Mouse (Mus musculus) bone marrow macrophage, adult 2 months (primary cell): ENCODE results near the gene Slc35e2. TPM values are rescaled to one million over a fixed set of nuclear protein-coding genes. Genes with fewer than 3 reads are reported as not detected.
A peak's percentile ranks its signal among the peaks of the same experiment; 100 is the strongest.

ENCODE experiments used
- H3K27ac ChIP-seq: 2 replicates; pipeline ENCODE4 v1.5.1; 2012; ENCODE audit warnings: low read depth, low read length; ENCODE audit not compliant: insufficient read depth
- H3K4me1 ChIP-seq: 2 replicates; pipeline ENCODE4 v1.6.1; 2012; ENCODE audit warnings: low read length; ENCODE audit not compliant: control insufficient read depth, insufficient read depth
- H3K4me3 ChIP-seq: 2 replicates; pipeline ENCODE4 v1.5.1; 2012; ENCODE audit warnings: mild to moderate bottlenecking, low read length, moderate library complexity; ENCODE audit not compliant: insufficient read depth
- CTCF ChIP-seq: IDR thresholded peaks from 2 replicates; pipeline ENCODE4 v1.5.1; 2012; ENCODE audit warnings: low read depth, mild to moderate bottlenecking, low read length, moderate library complexity
- POLR2A ChIP-seq: IDR thresholded peaks from 2 replicates; pipeline ENCODE4 v1.6.1; 2012; ENCODE audit warnings: mild to moderate bottlenecking, low read depth, low read length, borderline replicate concordance
- polyA plus RNA-seq: library from polyadenylated mRNA; stranded (reverse); fragments of >200 nt; gene quantifications from 2 replicates; pipeline ENCODE4 v1.2.4, GENCODE M21; 2012; ENCODE audit not compliant: missing spikeins, insufficient read depth, insufficient read length

The Slc35e2 gene
- polyA plus RNA-seq: 11.2 and 11.4 TPM in 2 replicates

DNA sequence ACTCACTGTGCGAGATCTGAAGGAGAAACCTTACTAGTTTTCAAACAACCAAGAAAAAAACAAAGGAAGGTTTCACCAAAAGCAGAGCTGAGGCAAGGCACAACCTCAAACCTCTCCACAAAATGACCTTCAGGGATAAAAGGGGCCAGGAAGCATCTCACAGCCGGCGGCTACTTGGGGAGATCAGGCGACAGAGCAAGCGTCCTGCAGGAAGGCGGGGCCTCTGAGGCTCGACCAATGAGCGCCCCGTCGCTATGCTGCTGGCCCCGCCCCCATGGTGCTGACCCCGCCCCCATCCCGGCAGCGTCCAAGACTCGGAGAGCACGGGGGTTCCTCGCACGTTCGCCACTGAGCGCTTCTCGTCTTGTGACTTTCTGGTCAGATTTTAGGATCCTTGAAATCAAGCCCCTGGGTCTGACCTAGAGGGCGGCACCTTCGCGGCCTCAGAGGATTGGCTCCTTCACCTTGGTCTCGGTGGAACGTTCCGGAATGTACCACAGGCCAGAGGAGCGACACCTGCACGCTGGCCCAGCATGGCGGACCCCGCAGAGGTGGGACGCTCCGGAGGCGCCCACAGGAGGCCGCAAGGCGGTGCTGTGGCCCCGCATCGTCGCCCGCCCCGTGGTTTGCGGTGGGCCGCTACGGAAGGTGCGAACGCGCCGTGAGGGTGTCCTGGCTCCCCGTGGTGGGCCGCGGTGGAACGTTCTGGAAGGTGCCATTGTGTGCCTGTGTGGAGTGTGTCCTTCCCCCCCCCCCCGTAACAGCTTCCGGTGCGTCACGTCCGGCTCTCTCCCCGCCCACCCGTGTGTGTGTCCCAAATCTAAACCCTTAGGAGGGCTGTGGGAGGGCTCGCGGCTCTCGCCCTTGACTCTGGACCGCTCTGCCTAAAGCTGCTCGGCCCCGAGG is at the start of gene Slc35e2:
Gene Slc35e2, plus strand, starts transcription at position 326 of the 906 bp plus-strand sequence.
- TF ChIP-seq POLR2A (no peak), CTCF (no peak)
- H3K27ac ChIP-seq: peak within 1 kb of the TSS; percentile 100
- peaks cover 9% of the 10 kb centered on the region for H3K4me1 ChIP-seq
- peak within 1 kb of the TSS; percentile 100 for H3K4me3 ChIP-seq

DNA sequence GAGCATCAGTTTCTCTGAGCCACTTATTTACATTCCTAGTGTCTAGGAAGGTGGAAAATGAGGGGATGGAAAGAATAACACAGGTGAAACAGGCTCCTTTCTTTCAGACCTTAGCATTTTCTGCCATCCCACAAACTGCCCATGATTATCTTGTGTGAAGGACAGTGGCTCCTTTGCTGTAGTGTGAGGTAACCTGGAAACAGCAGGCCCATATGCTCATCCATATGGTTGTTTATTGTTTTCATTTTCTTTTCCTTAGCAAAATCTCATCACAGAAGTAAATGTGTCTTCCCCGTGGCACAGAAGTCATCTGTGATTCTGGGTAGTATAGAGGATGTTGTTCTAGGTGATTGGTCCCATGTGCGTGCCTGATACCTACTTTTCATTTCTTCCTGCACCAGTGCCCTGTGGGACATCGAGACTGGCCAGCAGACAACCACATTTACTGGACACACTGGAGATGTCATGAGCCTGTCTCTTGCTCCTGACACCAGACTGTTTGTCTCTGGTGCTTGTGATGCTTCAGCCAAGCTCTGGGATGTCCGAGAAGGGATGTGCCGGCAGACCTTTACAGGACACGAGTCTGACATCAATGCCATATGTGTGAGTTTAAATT is 48.2 kb upstream of the Slc35e2 start:
- H3K27ac ChIP-seq: no peak overlapping the region
- no peak overlapping the region for H3K4me3 ChIP-seq
- H3K4me1 ChIP-seq: peaks cover 28% of the 10 kb centered on the region
- TF ChIP-seq CTCF (no peak), POLR2A (no peak)

DNA sequence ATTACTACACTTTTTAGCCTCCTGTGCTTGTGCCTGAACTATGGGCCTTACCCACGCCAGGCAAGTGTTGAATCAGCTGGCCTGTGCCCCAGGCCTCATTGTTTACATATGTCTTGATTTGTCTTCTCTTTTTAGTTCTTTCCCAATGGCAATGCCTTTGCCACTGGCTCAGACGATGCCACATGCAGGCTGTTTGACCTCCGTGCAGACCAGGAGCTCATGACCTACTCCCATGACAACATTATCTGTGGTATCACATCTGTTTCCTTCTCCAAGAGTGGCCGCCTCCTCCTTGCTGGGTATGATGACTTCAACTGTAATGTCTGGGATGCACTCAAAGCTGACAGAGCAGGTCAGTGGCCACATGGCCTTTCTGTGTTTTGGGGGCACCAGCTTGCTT is 46.3 kb upstream of the Slc35e2 start:
- Histone ChIP-seq H3K4me1 (peaks cover 34% of the 10 kb centered on the region), H3K4me3 (no peak overlapping the region), H3K27ac (no peak overlapping the region)
- no peak for TF ChIP-seq POLR2A
- TF ChIP-seq CTCF: no peak

- Histone ChIP-seq H3K27ac (no peak overlapping the region), H3K4me1 (peaks cover 35% of the 10 kb centered on the region), H3K4me3 (no peak overlapping the region)
- TF ChIP-seq POLR2A (no peak), CTCF (no peak)
Measured at GRCm38 (mm10) chr4:155555464-155555863, 45.8 kb upstream of the Slc35e2 start.

DNA sequence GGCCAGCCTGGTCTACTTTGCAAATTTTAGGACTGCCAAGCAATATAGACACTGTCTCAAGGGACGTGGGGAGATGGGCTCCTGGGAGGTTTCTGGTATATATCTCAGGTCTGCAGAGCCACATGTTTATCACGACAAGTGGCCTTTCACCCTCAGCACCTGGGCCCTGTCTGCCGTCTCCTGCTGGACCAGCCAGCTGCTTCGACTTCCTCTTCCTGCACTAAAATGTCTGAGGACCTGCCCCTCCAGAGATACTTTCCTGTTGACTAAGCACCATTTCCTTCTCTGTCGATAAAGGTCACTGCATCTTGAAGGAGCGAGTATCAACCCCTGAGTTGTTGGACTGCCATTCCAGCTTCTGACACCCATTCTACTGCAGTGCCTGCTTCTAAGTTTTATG is 41.8 kb upstream of the Slc35e2 start:
- TF ChIP-seq POLR2A (no peak), CTCF (no peak)
- Histone ChIP-seq H3K4me3 (no peak overlapping the region), H3K27ac (peak overlapping the region; percentile 98), H3K4me1 (peaks cover 42% of the 10 kb centered on the region)

GRCm38 (mm10) chr4:155560932-155561331 is 40.3 kb upstream of the Slc35e2 start:
- Histone ChIP-seq H3K4me1 (peaks cover 42% of the 10 kb centered on the region), H3K27ac (peak overlapping the region; percentile 98), H3K4me3 (no peak overlapping the region)
- TF ChIP-seq POLR2A (no peak), CTCF (no peak)

DNA sequence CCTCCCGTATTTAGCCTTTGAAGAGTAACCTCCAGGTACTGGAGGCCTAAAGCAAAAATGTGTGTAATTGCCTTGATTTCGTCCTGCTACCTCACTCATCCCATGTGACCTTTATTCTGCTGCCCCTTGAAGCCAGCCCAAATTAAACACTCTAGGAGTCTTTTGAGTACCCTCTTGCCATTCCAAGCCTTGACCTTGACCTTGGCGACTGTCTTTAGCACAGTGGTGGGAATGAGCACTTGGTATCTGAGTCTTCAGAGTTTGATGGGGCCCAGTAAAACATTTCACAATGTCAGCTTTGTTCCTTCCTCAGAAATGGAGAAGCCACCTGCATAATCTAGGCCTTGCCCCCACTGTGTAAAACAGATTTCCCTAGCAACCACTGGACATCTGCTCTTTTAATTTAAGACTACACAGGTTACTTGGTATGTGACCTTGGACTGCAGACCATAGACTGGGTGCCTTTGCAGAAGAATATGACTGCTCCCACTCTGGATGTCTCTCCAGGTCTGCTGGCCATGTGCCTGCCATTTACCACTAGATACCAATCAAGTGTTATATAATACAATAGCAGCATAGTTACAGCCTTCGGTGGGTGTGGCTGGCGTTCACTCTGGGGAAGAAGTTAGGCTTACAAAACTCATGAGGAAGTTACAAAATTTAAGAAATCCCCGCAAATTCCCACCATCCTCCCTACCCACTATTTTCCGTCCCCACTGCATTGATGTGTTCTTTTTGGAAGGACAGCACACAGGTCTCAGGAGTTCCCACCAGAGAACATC is 39.4 kb upstream of the Slc35e2 start, which contains the start of gene Nadk:
Gene Nadk, plus strand, starts transcription at position 718 of the 782 bp plus-strand sequence.
- TF ChIP-seq POLR2A: no peak
- no peak for TF ChIP-seq CTCF
- peak within 1 kb of the TSS; percentile 79 for H3K4me3 ChIP-seq
- peak within 1 kb of the TSS; percentile 98 for H3K27ac ChIP-seq
- H3K4me1 ChIP-seq: peaks cover 49% of the 10 kb centered on the region

DNA sequence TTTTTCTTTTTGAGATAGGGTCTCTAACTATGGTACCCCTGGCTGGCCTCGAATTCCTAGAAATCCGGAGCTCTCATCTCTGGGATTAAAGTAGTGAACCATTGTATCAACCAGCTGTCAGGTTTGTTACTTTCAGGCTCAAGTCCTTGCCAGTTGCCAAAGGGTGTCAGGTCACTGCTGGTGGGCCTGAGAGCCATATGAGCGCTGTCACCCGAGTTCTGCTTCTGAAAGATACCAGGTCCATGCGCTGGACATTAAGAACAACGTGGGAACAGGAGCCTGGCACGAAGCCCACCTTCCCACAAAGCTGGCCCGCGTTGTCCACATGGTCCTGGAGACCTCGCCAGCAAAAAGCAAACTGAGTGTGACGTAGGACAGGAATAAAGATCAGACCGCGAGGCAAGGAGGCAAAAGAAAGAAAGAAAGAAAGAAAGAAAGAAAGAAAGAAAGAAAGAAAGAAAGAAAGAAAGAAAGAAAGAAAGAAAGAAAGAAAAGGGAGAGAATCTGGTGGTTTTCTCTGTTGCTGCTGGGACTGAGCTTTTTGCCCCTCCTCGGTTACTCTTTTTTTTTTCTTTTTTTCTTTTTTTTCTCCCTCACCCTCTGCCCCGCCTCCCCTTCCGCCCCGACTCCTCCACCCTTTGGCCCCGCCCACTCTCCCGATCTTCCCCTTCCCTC is 38.4 kb upstream of the Slc35e2 start:
- Histone ChIP-seq H3K4me3 (peak overlapping the region; percentile 79), H3K27ac (peak overlapping the region; percentile 98), H3K4me1 (peaks cover 59% of the 10 kb centered on the region)
- no peak for TF ChIP-seq CTCF
- no peak for TF ChIP-seq POLR2A
